Mouse (Mus musculus): ENCODE results near the gene Exoc4. TPM values are rescaled to one million over a fixed set of nuclear protein-coding genes. Genes with fewer than 3 reads are reported as not detected.

Exoc4 gene
- total and polyA plus RNA-seq, 3 experiments: 31.2 to 46.4 (median 41.9) TPM

DNA sequence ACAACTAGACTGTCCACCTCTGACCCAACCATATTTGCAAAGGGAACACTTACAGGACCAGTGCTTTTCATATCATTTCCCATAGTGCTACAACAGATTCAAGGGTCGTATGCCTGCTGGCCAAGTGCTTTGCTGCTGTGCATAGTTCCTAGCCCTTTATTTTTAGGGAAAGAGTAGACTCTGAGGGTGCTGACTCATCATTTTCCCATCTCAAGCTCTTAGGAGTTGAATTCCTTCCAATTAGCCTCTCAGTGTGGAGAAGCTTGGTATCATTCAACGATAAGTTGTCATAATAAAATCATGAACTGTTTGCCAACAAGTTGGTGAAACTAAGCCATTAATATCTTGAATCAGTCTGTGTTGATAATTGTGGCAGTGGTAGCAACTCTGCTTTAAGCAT lies 388.3 kb downstream of the Exoc4 start:
- Histone ChIP-seq H3K27me3 (replicated peaks) (no peaks in the 10 kb centered on the region), H3K4me1 (ENCODE audit: control insufficient read depth in 1 of 2, insufficient read depth in 2 of 2) (no peaks in the 10 kb centered on the region), H3K4me2 (ENCODE audit: insufficient read depth, low read depth, poor library complexity, severe bottlenecking) (no peak overlapping the region), H3K4me3 (replicated peaks in 1 of 3; ENCODE audit: low read depth in 2 of 3, low read length in 2 of 3, poor library complexity in 1 of 3) (no peak overlapping the region), H3K27ac (ENCODE audit: insufficient read depth, low read depth) (no peak overlapping the region), H3K9me3 (replicated peaks; ENCODE audit: low read length) (no peaks in the 10 kb centered on the region), H3K9ac (ENCODE audit: insufficient read depth, low read depth) (no peak overlapping the region), H3K36me3 (replicated peaks in 1 of 2; ENCODE audit: control insufficient read depth in 1 of 2, insufficient read depth in 1 of 2, low read length in 1 of 2) (peaks cover 0 to 2% of the 10 kb centered on the region in 2 experiments), H3K79me2 (replicated peaks; ENCODE audit: control insufficient read depth, extremely low read depth, insufficient read depth, poor library complexity, severe bottlenecking) (no peaks in the 10 kb centered on the region)
- dilution Hi-C loops (cut with MboI; ENCODE audit: extremely low pct_ligation_motif_present, extremely low pct_unique_long_range_greater_than_20kb, low sequenced_read_pairs) (no loop called here), in situ Hi-C loops (cut with MboI; ENCODE audit: low pct_ligation_motif_present, low pct_unique_long_range_greater_than_20kb, low sequenced_read_pairs) (no loop called here)
- TF ChIP-seq HCFC1 (IDR thresholded peaks at IDR 0.05; ENCODE audit: low read depth, low read length) (no peak), MAFK (IDR thresholded peaks at IDR 0.05; ENCODE audit: insufficient replicate concordance, low read length) (peak; percentile 89)
- no peak for DNase-seq (ENCODE audit: extremely low read depth)

GRCm38 (mm10) chr6:33681778-33682640 lies 433.1 kb downstream of the Exoc4 start:
- no peak overlapping the region for H3K27ac ChIP-seq (ENCODE audit: insufficient read depth, low read depth)
- peaks cover 0 to 5% of the 10 kb centered on the region in 2 experiments for H3K36me3 ChIP-seq (replicated peaks in 1 of 2; ENCODE audit: control insufficient read depth in 1 of 2, insufficient read depth in 1 of 2, low read length in 1 of 2)
- H3K4me1 ChIP-seq (ENCODE audit: control insufficient read depth in 1 of 2, insufficient read depth in 2 of 2): peaks cover 3 to 24% of the 10 kb centered on the region in 2 experiments
- H3K9ac ChIP-seq (ENCODE audit: insufficient read depth, low read depth): no peak overlapping the region
- DNase-seq (ENCODE audit: extremely low read depth): no peak
- H3K4me2 ChIP-seq (ENCODE audit: insufficient read depth, low read depth, poor library complexity, severe bottlenecking): no peak overlapping the region
- in situ Hi-C loops (cut with MboI; ENCODE audit: low pct_ligation_motif_present, low pct_unique_long_range_greater_than_20kb, low sequenced_read_pairs) (no loop called here), dilution Hi-C loops (cut with MboI; ENCODE audit: extremely low pct_ligation_motif_present, extremely low pct_unique_long_range_greater_than_20kb, low sequenced_read_pairs) (no loop called here)
- no peaks in the 10 kb centered on the region for H3K27me3 ChIP-seq (replicated peaks)
- H3K79me2 ChIP-seq (replicated peaks; ENCODE audit: control insufficient read depth, extremely low read depth, insufficient read depth, poor library complexity, severe bottlenecking): no peaks in the 10 kb centered on the region
- no peaks in the 10 kb centered on the region for H3K9me3 ChIP-seq (replicated peaks; ENCODE audit: low read length)
- TF ChIP-seq CHD2 (IDR thresholded peaks at IDR 0.05; ENCODE audit: low read length): no peak
- TF ChIP-seq PAX5 (IDR thresholded peaks at IDR 0.05; ENCODE audit: low read length): no peak
- TF ChIP-seq SIN3A (IDR thresholded peaks at IDR 0.05; ENCODE audit: low read length): no peak
- TF ChIP-seq MYC (IDR thresholded peaks at IDR 0.05; ENCODE audit: low read depth, low read length): no peak
- TF ChIP-seq NELFE (IDR thresholded peaks at IDR 0.05; ENCODE audit: low read depth, low read length): no peak
- no peak for TF ChIP-seq IRF4 (IDR thresholded peaks at IDR 0.05; ENCODE audit: low read depth, low read length)
- TF ChIP-seq KAT2A (IDR thresholded peaks at IDR 0.05; ENCODE audit: insufficient replicate concordance, low read length): no peak
- TF ChIP-seq TBP (conservative IDR thresholded peaks at IDR 0.05; ENCODE audit: low read depth, low read length): no peak
- TF ChIP-seq GABPA (IDR thresholded peaks at IDR 0.05; ENCODE audit: insufficient replicate concordance, low read depth, low read length): no peak
- peak in 1 of 2 experiments; percentile 46; a peak in 2 of 4 replicates for TF ChIP-seq CTCF (conservative IDR thresholded peaks at IDR 0.05 in 1 of 2, IDR thresholded peaks at IDR 0.05 in 1 of 2; ENCODE audit: low read depth in 2 of 2, low read length in 2 of 2)
- TF ChIP-seq JUN (IDR thresholded peaks at IDR 0.05; ENCODE audit: insufficient read depth, low read depth, low read length): no peak
- TF ChIP-seq USF2 (conservative IDR thresholded peaks at IDR 0.05; ENCODE audit: low read depth, low read length): no peak
- peak; percentile 41 for TF ChIP-seq RAD21 (IDR thresholded peaks at IDR 0.05; ENCODE audit: low read depth, low read length)
- TF ChIP-seq ZMIZ1 (IDR thresholded peaks at IDR 0.05; ENCODE audit: low read depth, low read length): no peak
- TF ChIP-seq MAX (IDR thresholded peaks at IDR 0.05; ENCODE audit: low read length): no peak
- no peak for TF ChIP-seq ETS1 (conservative IDR thresholded peaks at IDR 0.05; ENCODE audit: low read depth, low read length)
- no peak for TF ChIP-seq RCOR1 (conservative IDR thresholded peaks at IDR 0.05; ENCODE audit: low read depth, low read length)
- no peak for TF ChIP-seq UBTF (IDR thresholded peaks at IDR 0.05; ENCODE audit: low read depth, low read length)
- no peak for TF ChIP-seq POLR2AphosphoS2 (IDR thresholded peaks at IDR 0.05; ENCODE audit: low read depth, low read length)
- TF ChIP-seq ZC3H11A (IDR thresholded peaks at IDR 0.05; ENCODE audit: low read depth, low read length): no peak
- TF ChIP-seq SMC3 (IDR thresholded peaks at IDR 0.05; ENCODE audit: low read depth, low read length): peak; percentile 44
- no peak for TF ChIP-seq POLR2A (IDR thresholded peaks at IDR 0.05; ENCODE audit: low read depth, low read length)
- TF ChIP-seq NRF1 (IDR thresholded peaks at IDR 0.05; ENCODE audit: low read depth, low read length): no peak
- no peak overlapping the region for H3K4me3 ChIP-seq (replicated peaks in 1 of 3; ENCODE audit: low read depth in 2 of 3, low read length in 2 of 3, poor library complexity in 1 of 3)
